Mouse (Mus musculus) embryonic fibroblast, embryonic 13.5 days (primary cell): ENCODE data around the gene Resp18.

Experiments used
- CTCF ChIP-seq: IDR thresholded peaks from 2 replicates; pipeline ENCODE4 v1.5.1; 2011; ENCODE audit warnings: mild to moderate bottlenecking, control low read depth, low read length, moderate library complexity, borderline replicate concordance; ENCODE audit not compliant: insufficient read depth
- POLR2A ChIP-seq: IDR thresholded peaks from 2 replicates; pipeline ENCODE4 v1.6.1; 2011; ENCODE audit warnings: low read depth, mild to moderate bottlenecking, control low read depth, low read length, moderate library complexity

GRCm38 (mm10) chr1:75278228-75278627, at the start of gene Resp18:
- TF ChIP-seq POLR2A: no peak
- TF ChIP-seq CTCF: no peak
